In the genomic region with DNA sequence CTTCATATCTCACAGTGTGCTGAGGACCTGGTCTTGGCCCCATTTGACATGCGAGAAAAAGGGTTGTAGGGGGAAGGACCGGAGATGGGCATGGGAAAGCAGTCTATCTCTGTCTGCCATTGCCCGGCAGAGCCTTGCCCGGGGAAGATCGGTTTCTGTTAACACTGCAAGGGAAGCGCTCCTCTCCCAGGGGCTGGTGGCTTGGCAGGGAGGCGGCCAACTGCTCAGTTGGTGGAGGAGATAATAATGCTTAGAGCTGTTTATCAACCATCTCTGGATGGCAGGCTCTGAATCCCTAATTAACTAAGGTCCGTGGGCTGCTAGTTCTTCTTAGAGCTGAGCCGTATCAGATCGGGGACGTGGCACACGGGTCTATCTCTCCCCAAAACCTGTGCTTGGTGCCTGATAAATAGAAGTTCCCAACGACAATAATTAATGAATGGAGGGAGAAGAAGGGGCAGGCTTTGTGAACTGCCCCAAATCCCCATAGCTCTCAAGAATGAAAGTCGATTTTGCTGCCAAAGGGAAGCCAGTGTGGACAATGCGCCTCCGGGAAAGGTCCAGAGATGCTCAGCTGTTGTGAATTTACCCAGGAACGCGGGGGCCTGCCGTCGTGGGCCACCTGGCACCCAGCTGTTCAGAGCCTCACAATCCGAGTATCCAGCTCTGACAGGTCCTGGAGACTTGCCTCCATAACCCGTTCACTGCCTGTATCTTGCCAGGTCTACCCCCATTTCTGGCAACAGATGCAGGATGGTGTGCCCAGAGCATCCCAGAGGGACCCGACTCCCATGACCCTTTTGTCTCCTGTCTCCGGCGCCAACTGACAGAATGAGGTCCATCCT, we compare ENCODE assay signal across 14 mouse cellular contexts.
DNase-seq lines count a peak whose midpoint lies in the region; ATAC-seq and TF ChIP-seq lines count a peak whose summit lies in the region.
"Had no signal": no experiment of that assay in that cellular context is flagged by ENCODE, and none has a peak within 500 bp of the region (broad histone marks: within the 10 kb centered on the region; RNA-seq: fewer than 3 reads in every experiment).

No protein-coding gene starts in this region.

- H3K4me2 ChIP-seq in midbrain, postnatal 0 days (ENCODE audit: low read depth, low read length, poor library complexity, severe bottlenecking): peak overlapping the region; percentile 18; the same call in 1 of the 2 replicates
- H3K4me2 ChIP-seq: forebrain, embryonic 12.5 days; heart, embryonic 13.5 days; liver, embryonic 15.5 days; neural tube, embryonic 12.5 days had no signal

- H3K9me3 ChIP-seq in midbrain, postnatal 0 days (ENCODE audit: low read length): no peaks in the 10 kb centered on the region
- H3K9me3 ChIP-seq: forebrain, embryonic 12.5 days; heart, embryonic 13.5 days; liver, embryonic 15.5 days; neural tube, embryonic 12.5 days had no signal

- peak overlapping the region; percentile 42 for H3K4me3 ChIP-seq in layer of hippocampus, adult 2 months
- H3K4me3 ChIP-seq in midbrain, postnatal 0 days (ENCODE audit: low read depth, low read length): no peak overlapping the region
- H3K4me3 ChIP-seq: forebrain, embryonic 12.5 days; heart, embryonic 13.5 days; liver, embryonic 15.5 days; neural tube, embryonic 12.5 days had no signal

- H3K9ac ChIP-seq in midbrain, postnatal 0 days (replicated peaks; ENCODE audit: low read length, poor library complexity, severe bottlenecking): no peak overlapping the region
- H3K9ac ChIP-seq: forebrain, embryonic 12.5 days; heart, embryonic 13.5 days; liver, embryonic 15.5 days; neural tube, embryonic 12.5 days had no signal

- WGBS in midbrain, postnatal 0 days: 59% methylated on average over 25 of the region's 25 CpGs

- no peak for ATAC-seq in midbrain, postnatal 0 days (ENCODE audit: low FRiP score)

- no peaks in the 10 kb centered on the region for H3K36me3 ChIP-seq in midbrain, postnatal 0 days (ENCODE audit: insufficient read depth, low read length)
- H3K36me3 ChIP-seq: forebrain, embryonic 12.5 days; heart, embryonic 13.5 days; liver, embryonic 15.5 days; neural tube, embryonic 12.5 days had no signal

- peak; percentile 25 for DNase-seq in gastrocnemius, postnatal 10 days
- DNase-seq in gastrocnemius, postnatal 36 days: no peak
- peak; percentile 11 for DNase-seq in retina, postnatal 1 day
- DNase-seq in retina, embryonic 14.5 days (ENCODE audit: low spot score): no peak
- DNase-seq in layer of hippocampus, adult 2 months (ENCODE audit: low spot score in 2 of 2): peak in 1 of 2 experiments; percentile 17
- peak; percentile 54 for DNase-seq in midbrain, postnatal 0 days (ENCODE audit: low spot score)
- no peak for DNase-seq in urinary bladder, postnatal 10 days (ENCODE audit: low spot score)
- DNase-seq in thymus, postnatal 10 days (ENCODE audit: low spot score in 2 of 2): no peak
- DNase-seq: kidney, postnatal 14 days had no signal

- no peak for TF ChIP-seq CTCF in layer of hippocampus, adult 2 months (conservative IDR thresholded peaks at IDR 0.05)
- no peak for TF ChIP-seq CTCF in midbrain, postnatal 0 days (IDR thresholded peaks at IDR 0.05)

- no peaks in the 10 kb centered on the region for H3K27me3 ChIP-seq in midbrain, postnatal 0 days (ENCODE audit: insufficient read depth, low read length)
- H3K27me3 ChIP-seq: CH12.LX; forebrain, embryonic 12.5 days; liver, embryonic 15.5 days; neural tube, embryonic 12.5 days had no signal

- no peaks in the 10 kb centered on the region for H3K4me1 ChIP-seq in midbrain, postnatal 0 days (ENCODE audit: insufficient read depth, low read length)
- H3K4me1 ChIP-seq: forebrain, embryonic 12.5 days; heart, embryonic 13.5 days; liver, embryonic 15.5 days; neural tube, embryonic 12.5 days had no signal

- H3K27ac ChIP-seq in layer of hippocampus, adult 2 months: peak overlapping the region; percentile 39; the same call in 1 of the 2 replicates
- H3K27ac ChIP-seq in midbrain, postnatal 0 days (ENCODE audit: low read depth, low read length): no peak overlapping the region
- H3K27ac ChIP-seq: forebrain, embryonic 12.5 days; heart, embryonic 13.5 days; liver, embryonic 15.5 days; neural tube, embryonic 12.5 days had no signal

- intact Hi-C loops in gastrocnemius, postnatal 36 days (cut with DNase I): no loop called here

Comparison
In these comparisons a context has a peak if more than half of its experiments do, and no peak if none do; other contexts are left out.
1. DNase-seq: peak in gastrocnemius, postnatal 10 days (single experiment), retina, postnatal 1 day (single experiment) and midbrain, postnatal 0 days (single experiment); none in gastrocnemius, postnatal 36 days (0 of 2), retina, embryonic 14.5 days (single experiment), urinary bladder, postnatal 10 days (single experiment) and thymus, postnatal 10 days (0 of 2).